Mouse (Mus musculus): ENCODE data around the gene Lrrc40.
A peak's percentile ranks its signal among the peaks of the same experiment; 100 is the strongest.

Gene Lrrc40

GRCm38 (mm10) chr3:158036329-158036988 lies at the start of gene Lrrc40, which contains the start of gene Srsf11:
Gene Lrrc40 (plus strand): TSS chr3:158036662.
Gene Srsf11 (minus strand): TSS chr3:158036639.
- peak; percentile 88 to 90 for DNase-seq

GRCm38 (mm10) chr3:157993322-157993721 lies 43.1 kb upstream of the Lrrc40 start:
- DNase-seq: no peak

GRCm38 (mm10) chr3:157995726-157996125 lies 40.7 kb upstream of the Lrrc40 start:
- no peak for DNase-seq

DNA sequence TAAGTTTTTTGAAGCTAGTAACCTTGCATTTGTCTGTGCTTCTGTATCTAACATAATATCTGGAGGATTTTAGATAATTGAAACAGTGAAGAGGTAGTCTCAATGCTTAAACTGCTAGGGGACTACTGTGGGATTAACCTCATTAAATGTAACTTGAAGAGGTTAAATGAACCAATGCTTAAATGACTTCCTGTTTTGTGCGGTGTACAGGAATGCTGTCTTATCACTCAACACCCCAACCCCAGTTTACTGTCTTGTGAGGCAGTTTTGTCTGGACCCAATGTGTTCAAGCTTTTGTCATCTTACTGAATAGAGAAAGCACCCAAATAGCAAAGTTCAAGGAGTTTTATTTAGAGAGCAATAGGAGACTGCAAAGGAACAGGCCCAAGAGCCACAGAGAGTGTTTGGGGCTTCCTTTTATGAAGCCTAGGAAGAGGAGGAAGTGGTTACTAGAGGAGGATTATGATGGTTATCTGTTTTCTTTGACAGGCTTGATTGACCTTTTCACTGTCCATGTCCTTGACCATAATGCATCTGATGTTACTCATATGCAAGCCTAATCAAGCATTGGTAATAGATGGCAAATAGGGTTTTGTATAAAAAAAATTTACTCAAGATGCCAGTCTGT lies 37.6 kb upstream of the Lrrc40 start:
- DNase-seq: no peak

GRCm38 (mm10) chr3:158008647-158009046 lies 27.8 kb upstream of the Lrrc40 start:
- no peak for DNase-seq

DNA sequence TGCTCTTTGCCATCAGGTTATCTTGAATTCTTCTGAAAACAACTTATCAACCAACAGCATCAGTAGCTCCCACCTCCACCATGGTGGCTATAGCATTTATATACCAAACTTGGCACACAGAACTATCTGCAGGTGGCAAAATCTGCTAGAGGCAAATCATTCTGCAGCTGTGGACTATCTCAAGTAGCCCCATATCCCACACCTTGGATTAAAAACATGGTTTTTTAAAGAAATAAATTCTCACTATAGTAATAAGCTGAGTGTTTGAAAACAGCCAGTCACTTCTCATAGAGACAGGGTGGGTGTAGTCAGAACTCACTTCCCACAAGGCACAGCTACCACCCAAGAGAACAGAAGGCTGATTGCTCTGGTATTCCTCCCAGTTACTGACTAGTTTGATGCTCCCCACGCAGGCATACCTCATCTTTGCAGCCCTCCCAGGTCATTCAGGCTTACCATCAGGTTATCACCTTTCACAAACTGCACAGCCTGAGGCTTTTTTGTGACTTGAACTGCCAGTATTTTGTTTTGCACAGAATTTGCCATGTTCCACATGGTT lies 26.6 kb upstream of the Lrrc40 start:
- no peak for DNase-seq

- peak; percentile 72 to 78 for DNase-seq
These were observed 5.0 kb upstream of the Lrrc40 start for GRCm38 (mm10) chr3:158031371-158031925.

- no peak for DNase-seq
These were observed 4.4 kb upstream of the Lrrc40 start for GRCm38 (mm10) chr3:158032106-158032505.

DNA sequence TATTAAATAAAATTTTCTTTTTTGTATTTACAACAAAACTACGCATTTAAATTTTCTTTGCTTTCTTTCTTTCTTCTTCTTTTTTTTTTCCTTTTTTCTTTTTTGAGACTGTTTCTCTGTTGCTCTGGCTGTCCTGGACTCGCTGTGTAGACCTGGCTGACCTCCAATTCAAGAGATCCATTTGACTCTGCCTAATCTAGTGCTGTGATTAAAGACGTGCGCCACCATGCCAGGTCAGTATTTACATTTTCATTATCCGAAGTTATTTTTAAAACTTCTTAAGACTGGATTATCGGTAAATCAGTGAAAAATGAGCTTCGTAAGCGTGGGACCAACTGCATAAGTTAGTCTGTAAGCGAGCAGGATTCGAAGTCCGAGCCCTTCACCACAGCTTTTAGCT lies 596 bp upstream of the Lrrc40 start:
- no peak for DNase-seq

GRCm38 (mm10) chr3:158038106-158038505 lies 1.6 kb downstream of the Lrrc40 start:
- DNase-seq: no peak

DNA sequence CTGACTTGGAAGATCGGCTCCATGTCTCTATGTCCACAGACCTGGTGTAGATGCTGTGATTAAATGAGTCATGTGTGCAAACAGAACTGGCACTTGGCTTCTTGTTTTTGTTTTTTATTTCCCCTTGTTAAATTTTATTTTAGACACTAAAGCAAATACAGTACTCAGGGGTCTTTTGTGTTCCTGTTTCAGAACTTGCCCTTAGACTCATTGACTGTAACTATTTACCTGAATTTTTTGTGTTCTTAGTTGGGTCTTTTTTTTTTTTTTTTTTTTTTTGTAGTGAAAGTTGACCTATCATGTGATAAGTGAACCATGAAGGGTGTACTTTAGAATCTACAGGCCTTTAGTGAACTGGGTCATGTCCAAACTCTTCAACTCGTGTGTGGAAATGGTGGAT lies 4.3 kb downstream of the Lrrc40 start:
- no peak for DNase-seq

DNA sequence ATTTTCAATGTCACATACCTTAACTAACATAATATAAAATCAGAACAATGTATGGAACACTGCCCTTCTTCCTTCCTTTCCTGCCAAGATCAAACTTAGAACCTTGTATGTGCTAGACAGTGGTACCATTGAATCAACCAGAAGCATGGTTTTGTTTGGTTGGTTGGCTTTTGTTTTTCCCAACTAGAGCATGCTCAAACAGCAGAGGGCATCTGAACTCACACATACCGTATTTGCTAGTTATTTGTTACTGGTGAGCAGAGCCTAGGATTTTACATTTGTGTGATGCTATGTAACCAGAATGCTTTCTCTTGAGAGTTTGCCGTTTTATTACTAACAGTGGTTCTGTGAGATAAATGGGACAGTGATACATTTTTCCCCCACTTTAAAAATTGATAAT lies 13.0 kb downstream of the Lrrc40 start:
- DNase-seq: no peak

DNA sequence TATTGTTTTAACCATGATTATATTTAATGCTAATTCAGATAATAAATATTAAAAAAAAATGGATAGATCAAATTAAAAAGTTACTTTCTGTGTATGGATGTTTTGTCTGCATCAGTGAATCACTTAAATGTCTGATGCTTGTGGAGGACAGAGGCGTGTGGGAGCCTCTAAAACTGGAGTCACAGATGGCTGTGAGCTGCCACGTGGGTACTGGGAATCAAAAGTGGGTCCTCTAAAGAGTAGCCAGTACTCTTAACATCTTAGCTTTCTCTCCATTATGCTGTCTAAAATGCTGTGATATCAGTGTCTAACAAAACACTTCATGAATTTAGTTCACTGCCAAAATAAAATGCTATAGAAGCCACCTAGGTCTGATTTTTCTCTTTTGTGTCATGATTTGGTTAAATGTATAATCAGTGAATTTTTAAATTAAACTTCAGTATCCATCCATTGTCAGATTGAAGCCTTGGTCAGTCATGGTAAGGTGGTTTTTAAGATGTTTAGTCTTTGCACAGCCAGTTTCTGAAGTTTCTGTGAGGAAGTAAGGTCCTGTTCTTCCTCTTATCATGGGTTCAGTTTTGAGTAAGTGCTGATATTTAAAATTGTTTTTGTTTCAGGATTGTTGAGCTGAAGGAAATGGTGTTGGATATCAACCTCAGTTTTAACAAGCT lies 24.3 kb downstream of the Lrrc40 start:
- DNase-seq: no peak

GRCm38 (mm10) chr3:158061811-158062523 lies 25.5 kb downstream of the Lrrc40 start:
- DNase-seq: no peak

- DNase-seq: no peak
These were observed 28.8 kb downstream of the Lrrc40 start for GRCm38 (mm10) chr3:158065256-158065655.

- no peak for DNase-seq
These were observed 31.5 kb downstream of the Lrrc40 start for GRCm38 (mm10) chr3:158067916-158068315.

- no peak for DNase-seq
These were observed 32.3 kb downstream of the Lrrc40 start for GRCm38 (mm10) chr3:158068613-158069263.

GRCm38 (mm10) chr3:158075004-158075403 lies 38.5 kb downstream of the Lrrc40 start:
- no peak for DNase-seq

- DNase-seq: no peak
These were observed 40.4 kb downstream of the Lrrc40 start for GRCm38 (mm10) chr3:158076685-158077379.

DNA sequence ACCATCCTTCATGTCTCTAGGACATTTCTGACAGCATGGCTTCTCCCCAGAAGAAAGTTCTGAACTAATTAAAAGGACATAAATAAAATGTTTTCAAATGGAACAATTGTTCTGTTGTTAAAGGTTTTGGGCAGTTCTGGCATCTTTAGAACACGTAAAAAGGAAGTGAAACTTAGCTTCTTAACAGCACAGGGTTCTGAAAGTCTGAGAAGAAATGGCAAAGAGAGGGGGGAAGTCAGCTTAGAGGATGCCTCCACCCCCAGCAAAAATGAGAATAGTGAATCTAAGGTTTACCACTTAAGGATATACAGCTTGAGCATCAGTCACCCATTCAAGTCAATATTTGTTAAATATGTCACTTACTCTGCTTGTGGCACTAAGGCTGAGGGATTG lies 40.9 kb downstream of the Lrrc40 start:
- no peak for DNase-seq

- DNase-seq: no peak
These were observed 41.4 kb downstream of the Lrrc40 start for GRCm38 (mm10) chr3:158077828-158078227.

GRCm38 (mm10) chr3:158091601-158092000 lies 55.1 kb downstream of the Lrrc40 start:
- no peak for DNase-seq
